Mouse (Mus musculus): Measurements from ENCODE around the gene Trp53i11. TPM values are rescaled to one million over a fixed set of nuclear protein-coding genes. Genes with fewer than 3 reads are reported as not detected.

Trp53i11 gene
- polyA plus RNA-seq, 1 experiment = 51.6 TPM

DNA sequence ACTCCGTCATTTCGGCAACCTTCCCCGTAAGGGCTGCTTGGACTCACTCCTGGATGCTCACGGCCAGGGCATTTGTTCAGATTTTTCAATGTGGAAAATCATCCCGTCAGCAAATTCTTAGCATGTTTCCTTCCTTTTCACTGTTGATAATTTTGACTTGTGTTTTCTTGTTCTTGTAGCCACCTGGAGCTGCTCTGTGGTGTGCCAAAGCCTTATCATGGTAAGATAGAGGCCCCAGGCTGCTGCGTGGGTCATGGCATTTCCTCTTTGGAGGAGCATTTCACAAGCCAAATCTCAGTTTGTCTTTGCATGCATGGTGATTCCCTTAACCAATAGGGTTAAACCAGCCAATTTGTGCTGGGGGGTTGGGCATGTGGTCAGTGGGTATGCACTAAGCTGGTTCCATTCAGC lies 35.2 kb upstream of the Trp53i11 start:
- H3K4me3 ChIP-seq (ENCODE audit: control insufficient read depth, low read depth, low read length) = no peak overlapping the region
- H3K27me3 ChIP-seq (ENCODE audit: control insufficient read depth, insufficient read depth, low read length) = no peaks in the 10 kb centered on the region
- H3K36me3 ChIP-seq (ENCODE audit: control insufficient read depth, insufficient read depth, low read length) = no peaks in the 10 kb centered on the region
- H3K27ac ChIP-seq (ENCODE audit: control insufficient read depth, insufficient read depth, low read depth, low read length) = no peak overlapping the region
- H3K4me1 ChIP-seq (ENCODE audit: control insufficient read depth, insufficient read depth, low read length) = no peaks in the 10 kb centered on the region; the same call in 1 of the 2 replicates
- TF ChIP-seq POLR2A (IDR thresholded peaks at IDR 0.05; ENCODE audit: control insufficient read depth, low read depth, low read length) = no peak
- TF ChIP-seq CTCF (IDR thresholded peaks at IDR 0.05; ENCODE audit: control insufficient read depth, insufficient read depth, insufficient replicate concordance, low read depth, low read length) = no peak

DNA sequence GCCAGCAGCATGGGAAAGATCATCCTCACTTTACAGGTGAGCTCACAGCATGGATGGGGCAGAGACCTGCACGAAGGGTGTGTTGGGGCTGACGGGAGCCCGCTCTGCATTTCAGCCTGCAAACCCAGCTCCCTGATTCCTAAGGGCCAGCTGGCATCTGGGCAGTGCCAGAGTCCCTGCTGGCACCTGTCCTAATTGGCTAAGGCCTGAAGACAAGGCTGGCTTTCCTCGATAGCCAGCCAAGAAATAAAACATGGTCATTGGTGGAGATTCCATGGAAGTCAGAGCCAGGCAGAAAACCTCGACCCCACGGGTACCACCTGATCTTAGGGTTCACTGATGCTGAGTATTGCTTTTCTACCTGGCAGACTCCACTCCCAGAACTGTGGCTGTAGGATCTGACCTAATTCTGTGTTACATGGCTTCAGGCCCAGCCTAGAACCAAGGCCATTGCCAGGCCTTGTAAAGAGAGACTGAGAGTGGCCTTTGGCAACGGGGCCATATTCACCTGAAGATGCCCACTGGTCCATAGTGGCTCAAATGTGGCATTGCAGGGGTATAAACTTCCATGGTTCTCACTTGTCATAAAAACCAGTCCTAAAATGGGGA lies 34.4 kb upstream of the Trp53i11 start:
- no peaks in the 10 kb centered on the region; the same call in 1 of the 2 replicates for H3K4me1 ChIP-seq (ENCODE audit: control insufficient read depth, insufficient read depth, low read length)
- no peak overlapping the region for H3K4me3 ChIP-seq (ENCODE audit: control insufficient read depth, low read depth, low read length)
- H3K27ac ChIP-seq (ENCODE audit: control insufficient read depth, insufficient read depth, low read depth, low read length) = peak overlapping the region; percentile 34
- no peaks in the 10 kb centered on the region for H3K36me3 ChIP-seq (ENCODE audit: control insufficient read depth, insufficient read depth, low read length)
- TF ChIP-seq CTCF (IDR thresholded peaks at IDR 0.05; ENCODE audit: control insufficient read depth, insufficient read depth, insufficient replicate concordance, low read depth, low read length) (no peak), POLR2A (IDR thresholded peaks at IDR 0.05; ENCODE audit: control insufficient read depth, low read depth, low read length) (no peak)
- no peaks in the 10 kb centered on the region for H3K27me3 ChIP-seq (ENCODE audit: control insufficient read depth, insufficient read depth, low read length)

DNA sequence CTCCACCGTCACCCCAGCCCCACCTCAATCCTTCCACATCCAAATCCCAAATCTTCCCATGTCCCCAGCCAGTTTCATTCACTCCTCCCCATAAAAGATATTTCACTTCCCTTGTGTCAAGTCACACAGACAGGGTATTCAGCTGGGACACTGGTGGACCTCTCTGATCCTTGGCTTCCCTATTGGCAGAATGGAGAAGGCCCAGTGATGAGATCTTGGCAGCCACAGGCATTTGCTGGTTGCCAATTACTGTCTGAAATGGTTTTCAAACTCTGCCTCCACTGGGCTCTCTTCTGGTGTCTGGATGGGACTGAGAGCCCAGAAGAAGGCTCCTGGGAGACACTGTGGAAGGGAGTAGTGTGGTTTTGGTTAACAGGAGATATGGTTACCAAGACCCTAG lies 33.5 kb upstream of the Trp53i11 start:
- Histone ChIP-seq H3K27me3 (ENCODE audit: control insufficient read depth, insufficient read depth, low read length) (no peaks in the 10 kb centered on the region), H3K4me3 (ENCODE audit: control insufficient read depth, low read depth, low read length) (no peak overlapping the region), H3K27ac (ENCODE audit: control insufficient read depth, insufficient read depth, low read depth, low read length) (no peak overlapping the region), H3K36me3 (ENCODE audit: control insufficient read depth, insufficient read depth, low read length) (no peaks in the 10 kb centered on the region), H3K4me1 (ENCODE audit: control insufficient read depth, insufficient read depth, low read length) (no peaks in the 10 kb centered on the region; the same call in 1 of the 2 replicates)
- no peak for TF ChIP-seq CTCF (IDR thresholded peaks at IDR 0.05; ENCODE audit: control insufficient read depth, insufficient read depth, insufficient replicate concordance, low read depth, low read length)
- no peak for TF ChIP-seq POLR2A (IDR thresholded peaks at IDR 0.05; ENCODE audit: control insufficient read depth, low read depth, low read length)

DNA sequence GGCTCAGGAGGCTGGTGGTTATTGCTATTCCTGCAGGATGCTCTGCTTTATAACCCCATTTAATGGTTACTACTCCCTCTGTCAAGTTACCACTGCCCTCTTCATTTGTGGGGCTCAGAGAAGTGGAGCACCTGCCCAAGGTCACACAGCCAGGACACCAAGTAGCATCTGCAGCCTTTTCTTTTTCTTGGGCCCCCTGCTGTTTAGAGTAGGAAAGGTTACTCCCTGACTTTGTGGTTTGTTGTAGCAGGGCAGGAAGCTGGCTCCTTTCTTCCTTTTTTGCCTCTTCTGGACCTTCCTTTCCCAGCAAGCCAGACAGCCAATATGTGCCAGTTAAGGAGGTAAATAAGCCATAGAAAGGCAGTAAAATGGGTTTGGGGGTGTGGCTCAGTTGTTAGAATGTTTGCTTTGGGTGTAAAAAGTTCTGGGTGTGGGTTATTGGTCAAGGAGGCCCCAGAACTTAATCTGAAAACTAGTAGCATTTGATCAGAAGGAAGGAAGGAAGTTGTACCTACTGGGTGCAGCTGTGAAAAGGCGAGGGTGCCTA lies 32.8 kb upstream of the Trp53i11 start:
- H3K36me3 ChIP-seq (ENCODE audit: control insufficient read depth, insufficient read depth, low read length) = no peaks in the 10 kb centered on the region
- H3K27me3 ChIP-seq (ENCODE audit: control insufficient read depth, insufficient read depth, low read length) = no peaks in the 10 kb centered on the region
- H3K27ac ChIP-seq (ENCODE audit: control insufficient read depth, insufficient read depth, low read depth, low read length) = no peak overlapping the region
- no peak overlapping the region for H3K4me3 ChIP-seq (ENCODE audit: control insufficient read depth, low read depth, low read length)
- TF ChIP-seq CTCF (IDR thresholded peaks at IDR 0.05; ENCODE audit: control insufficient read depth, insufficient read depth, insufficient replicate concordance, low read depth, low read length) (no peak), POLR2A (IDR thresholded peaks at IDR 0.05; ENCODE audit: control insufficient read depth, low read depth, low read length) (no peak)
- no peaks in the 10 kb centered on the region; the same call in 1 of the 2 replicates for H3K4me1 ChIP-seq (ENCODE audit: control insufficient read depth, insufficient read depth, low read length)

DNA sequence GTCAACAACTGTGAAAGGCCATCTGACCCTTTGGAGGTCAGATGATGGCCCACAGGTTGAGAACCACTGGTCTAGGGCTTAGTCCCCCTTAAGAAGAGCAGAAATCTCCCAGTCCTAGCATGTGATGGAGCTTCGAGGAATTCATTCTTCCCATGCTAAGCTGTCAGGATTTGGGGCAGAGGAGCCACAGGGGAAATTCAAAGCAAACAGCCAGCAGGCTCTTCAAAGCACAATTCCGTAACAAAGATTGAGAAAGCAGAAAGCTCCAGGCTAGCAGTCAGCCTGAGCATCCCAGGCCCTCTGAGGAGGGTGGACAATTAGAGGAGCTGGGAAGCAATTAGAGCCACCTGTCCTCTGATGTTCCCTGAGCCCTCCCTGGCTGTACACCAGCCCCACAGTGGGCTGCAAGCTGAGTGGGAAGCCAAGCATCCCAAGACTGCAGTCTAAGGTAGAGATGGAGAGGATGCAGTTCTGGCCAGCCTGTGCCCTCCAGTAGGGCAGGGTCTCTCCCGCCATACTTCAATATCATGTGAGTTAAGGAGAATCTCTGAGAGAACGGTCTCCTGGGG lies 26.8 kb upstream of the Trp53i11 start:
- Histone ChIP-seq H3K4me3 (ENCODE audit: control insufficient read depth, low read depth, low read length) (no peak overlapping the region), H3K27ac (ENCODE audit: control insufficient read depth, insufficient read depth, low read depth, low read length) (no peak overlapping the region), H3K27me3 (ENCODE audit: control insufficient read depth, insufficient read depth, low read length) (no peaks in the 10 kb centered on the region), H3K36me3 (ENCODE audit: control insufficient read depth, insufficient read depth, low read length) (no peaks in the 10 kb centered on the region), H3K4me1 (ENCODE audit: control insufficient read depth, insufficient read depth, low read length) (peaks cover 4% of the 10 kb centered on the region)
- TF ChIP-seq POLR2A (IDR thresholded peaks at IDR 0.05; ENCODE audit: control insufficient read depth, low read depth, low read length) (no peak), CTCF (IDR thresholded peaks at IDR 0.05; ENCODE audit: control insufficient read depth, insufficient read depth, insufficient replicate concordance, low read depth, low read length) (no peak)

DNA sequence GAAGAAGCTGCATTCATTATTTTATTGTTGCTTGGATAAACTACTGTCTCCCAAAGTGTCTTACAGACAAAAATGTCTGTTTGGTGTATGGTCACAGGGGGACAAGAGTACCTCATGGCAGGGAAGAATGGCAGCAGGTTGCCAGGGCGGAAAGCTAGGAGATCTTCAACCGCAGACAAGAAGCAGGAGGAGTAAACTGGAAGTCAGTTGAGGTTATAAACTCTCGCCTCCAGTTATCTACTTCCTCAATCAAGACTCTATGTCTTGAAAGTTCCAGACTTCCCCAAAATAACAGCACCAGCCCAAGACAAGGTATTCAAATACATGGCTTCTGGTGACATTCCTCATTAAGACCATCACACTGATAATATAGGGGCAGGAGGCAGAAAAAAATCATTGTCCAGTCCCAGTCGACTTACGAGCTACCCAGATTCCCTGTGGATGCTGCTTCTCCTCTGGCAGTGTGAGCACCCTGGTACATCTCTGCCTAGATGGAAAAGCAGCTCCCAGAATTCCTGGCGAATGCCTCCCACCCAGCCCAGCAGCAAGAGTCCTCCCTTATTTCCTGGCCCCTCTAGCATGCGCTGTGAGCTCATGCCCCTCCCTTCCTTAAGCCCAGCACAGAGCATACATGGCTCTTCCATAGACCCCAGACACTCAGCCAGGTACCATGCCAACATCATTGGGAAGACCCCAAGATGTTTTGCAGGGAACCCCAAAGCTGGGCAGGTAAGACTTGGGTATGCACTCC lies 25.3 kb upstream of the Trp53i11 start:
- Histone ChIP-seq H3K27me3 (ENCODE audit: control insufficient read depth, insufficient read depth, low read length) (no peaks in the 10 kb centered on the region), H3K4me1 (ENCODE audit: control insufficient read depth, insufficient read depth, low read length) (peaks cover 4% of the 10 kb centered on the region), H3K36me3 (ENCODE audit: control insufficient read depth, insufficient read depth, low read length) (no peaks in the 10 kb centered on the region), H3K27ac (ENCODE audit: control insufficient read depth, insufficient read depth, low read depth, low read length) (no peak overlapping the region), H3K4me3 (ENCODE audit: control insufficient read depth, low read depth, low read length) (no peak overlapping the region)
- TF ChIP-seq POLR2A (IDR thresholded peaks at IDR 0.05; ENCODE audit: control insufficient read depth, low read depth, low read length) (no peak), CTCF (IDR thresholded peaks at IDR 0.05; ENCODE audit: control insufficient read depth, insufficient read depth, insufficient replicate concordance, low read depth, low read length) (no peak)

DNA sequence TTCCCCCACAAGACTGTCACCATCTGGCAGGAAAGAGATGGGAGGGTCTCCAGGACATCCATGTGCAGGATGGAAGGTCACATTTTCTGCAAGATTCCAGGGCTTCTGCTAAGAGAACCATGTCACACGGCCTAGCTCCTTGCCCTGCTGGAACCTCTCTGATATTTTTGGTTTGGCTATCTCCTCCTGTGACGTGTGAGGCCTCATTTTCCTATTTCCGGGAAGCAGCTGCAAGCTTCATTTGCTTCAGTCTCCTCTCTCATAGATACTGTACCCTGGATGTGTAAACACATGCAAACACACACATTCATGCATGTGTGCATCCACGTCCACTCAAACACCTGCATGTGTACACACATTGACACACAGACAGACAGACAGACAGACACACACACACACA lies 24.6 kb upstream of the Trp53i11 start:
- no peaks in the 10 kb centered on the region for H3K36me3 ChIP-seq (ENCODE audit: control insufficient read depth, insufficient read depth, low read length)
- no peak overlapping the region for H3K27ac ChIP-seq (ENCODE audit: control insufficient read depth, insufficient read depth, low read depth, low read length)
- TF ChIP-seq POLR2A (IDR thresholded peaks at IDR 0.05; ENCODE audit: control insufficient read depth, low read depth, low read length) (no peak), CTCF (IDR thresholded peaks at IDR 0.05; ENCODE audit: control insufficient read depth, insufficient read depth, insufficient replicate concordance, low read depth, low read length) (no peak)
- no peaks in the 10 kb centered on the region for H3K27me3 ChIP-seq (ENCODE audit: control insufficient read depth, insufficient read depth, low read length)
- H3K4me3 ChIP-seq (ENCODE audit: control insufficient read depth, low read depth, low read length) = no peak overlapping the region
- peaks cover 4% of the 10 kb centered on the region for H3K4me1 ChIP-seq (ENCODE audit: control insufficient read depth, insufficient read depth, low read length)

Data from testis, adult 2 months (tissue).